Mouse (Mus musculus) brain, adult 2 months (tissue): ENCODE data around the gene 4930522H14Rik.
A peak's percentile ranks its signal among the peaks of the same experiment; 100 is the strongest.

ENCODE experiments used
- DNase-seq: peaks from one replicate; pipeline ENCODE4 v3.0.0; 2011; ENCODE audit warnings: low read depth, low spot score

4930522H14Rik gene

DNA sequence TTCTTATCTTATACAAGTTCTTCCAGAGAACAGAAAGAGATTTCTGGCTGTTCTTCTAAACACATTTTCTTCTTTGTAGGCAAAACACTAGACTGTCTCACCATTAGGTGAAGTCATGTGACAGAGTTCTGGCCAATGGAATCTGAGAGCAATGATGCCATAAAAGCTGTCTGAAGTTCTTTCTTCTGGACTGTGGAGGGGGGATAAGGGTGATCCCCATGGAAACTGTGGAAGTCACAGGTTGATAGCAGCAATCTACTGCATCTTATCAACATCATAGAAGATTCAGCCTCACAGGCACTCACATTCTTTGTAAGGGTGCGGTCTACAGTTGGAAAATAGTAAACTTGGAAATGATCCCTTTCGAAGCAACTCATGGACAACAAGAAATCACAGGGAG is at the start of gene 4930522H14Rik:
Gene 4930522H14Rik, minus strand, starts transcription at position 187 of the 400 bp plus-strand sequence.
- DNase-seq, result no peak

DNA sequence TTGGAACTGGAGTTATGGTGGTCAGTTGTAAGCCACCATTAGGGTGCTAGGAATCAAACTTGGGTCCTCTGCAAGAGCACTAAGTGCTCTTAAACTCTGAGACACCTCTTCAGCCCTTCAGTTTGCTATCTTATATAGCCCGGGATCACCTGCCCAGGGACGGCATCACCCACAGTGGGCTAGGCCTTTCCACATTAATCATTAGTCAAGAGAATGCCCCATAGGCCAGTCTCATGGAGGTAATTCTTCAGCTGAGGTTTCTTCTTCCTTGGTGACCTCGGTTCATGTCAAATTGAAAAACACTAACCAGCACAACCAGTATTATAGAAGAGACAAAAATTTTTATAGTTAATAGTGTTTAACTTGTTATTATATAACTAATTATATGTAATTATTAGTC is 47.3 kb upstream of the 4930522H14Rik start:
- no peak for DNase-seq

DNA sequence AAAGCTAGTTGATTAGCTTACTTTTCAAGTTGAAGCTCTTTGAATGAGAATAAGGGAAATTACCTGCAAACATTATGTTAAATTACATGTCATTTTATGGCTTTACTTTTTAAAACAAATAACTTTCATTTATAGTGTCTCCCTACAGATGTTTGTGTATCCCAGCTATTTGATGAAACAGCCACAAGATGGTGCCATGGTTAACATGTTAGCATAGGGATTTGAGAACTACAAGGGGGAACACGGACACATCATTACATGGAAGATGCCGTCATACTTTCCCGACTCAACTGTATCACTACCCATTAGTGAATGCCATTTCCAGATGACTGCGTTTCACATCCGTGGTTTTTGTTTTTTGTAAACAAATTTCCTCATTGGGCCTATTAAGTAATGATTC is 45.8 kb upstream of the 4930522H14Rik start:
- DNase-seq, result peak; percentile 12

DNA sequence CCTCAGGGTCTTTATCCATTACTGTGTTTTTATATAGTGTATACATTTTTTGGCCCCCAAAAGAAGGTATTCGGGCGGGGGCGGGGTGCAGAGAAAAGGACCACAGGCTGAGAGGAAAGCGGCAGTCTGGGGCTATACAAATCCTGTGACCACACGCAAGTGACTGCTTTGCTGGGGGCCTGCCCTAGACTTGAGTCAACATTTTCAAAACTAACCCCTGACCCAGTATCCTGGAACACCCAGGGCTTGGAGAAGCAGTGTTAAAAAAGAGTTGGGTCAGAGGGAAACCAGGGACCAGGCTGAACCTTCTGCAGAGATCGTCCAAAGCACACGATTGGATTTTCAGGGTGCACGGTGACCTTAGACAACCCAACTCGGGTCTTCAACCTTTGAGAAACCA is 43.7 kb upstream of the 4930522H14Rik start:
- no peak for DNase-seq

DNA sequence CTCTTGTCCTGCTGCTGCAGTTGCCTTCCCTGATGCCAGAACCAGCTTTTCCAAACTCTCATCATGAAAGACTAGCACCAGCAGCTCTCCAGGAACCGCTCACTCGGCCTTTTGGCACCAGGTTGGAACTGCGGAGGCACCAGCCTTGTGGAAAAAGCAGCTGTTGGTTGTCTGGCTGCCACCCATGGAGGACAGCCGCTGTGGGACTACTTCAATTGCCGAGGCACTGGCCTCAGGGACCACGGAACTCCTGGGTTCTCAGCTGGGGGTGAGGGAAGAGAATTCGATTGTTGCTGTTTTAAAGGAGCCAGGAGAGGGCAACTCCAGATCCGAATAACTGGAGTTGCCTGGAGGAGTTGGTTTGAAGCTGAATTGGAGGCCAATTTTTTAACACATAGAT is 43.2 kb upstream of the 4930522H14Rik start:
- DNase-seq, result no peak

DNA sequence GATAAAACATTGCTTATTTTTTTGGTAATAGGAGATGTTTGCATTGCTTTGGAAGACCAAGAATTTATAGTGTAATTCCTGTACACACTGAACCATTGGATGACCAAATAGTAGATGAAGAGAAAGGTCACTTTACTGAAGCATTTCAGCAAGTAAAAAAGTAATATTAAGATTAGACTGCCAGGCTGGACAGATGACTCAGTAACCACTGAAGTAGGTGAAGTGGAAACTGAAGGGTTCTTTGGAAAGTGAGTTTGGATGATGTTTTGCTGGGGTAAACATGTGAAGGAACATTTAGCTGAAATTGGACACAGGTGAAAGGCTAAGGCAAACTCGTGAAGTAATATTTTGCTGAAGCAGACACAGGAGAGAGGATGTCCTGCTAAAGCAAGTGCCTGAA is 41.5 kb upstream of the 4930522H14Rik start:
- no peak for DNase-seq

DNA sequence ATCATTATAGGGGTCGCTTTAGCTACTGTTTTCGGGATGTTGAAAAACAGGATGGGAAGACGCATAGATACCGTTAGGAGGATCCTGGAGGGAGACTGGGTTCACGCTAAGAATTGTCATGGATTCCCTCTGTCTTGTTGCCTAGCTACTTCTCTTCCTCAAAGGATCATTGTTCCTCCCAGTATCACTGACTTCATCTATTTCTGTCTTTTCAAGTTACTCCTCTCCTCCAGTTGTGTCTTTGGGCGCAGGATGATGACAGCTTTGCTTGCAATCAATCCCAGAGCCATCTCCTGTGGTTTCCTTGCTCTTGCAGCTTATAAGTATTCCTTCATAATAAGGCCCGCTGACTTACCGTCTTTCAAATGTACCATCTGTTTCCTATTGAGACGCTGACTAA is 38.3 kb upstream of the 4930522H14Rik start:
- DNase-seq, result peak; percentile 50

DNA sequence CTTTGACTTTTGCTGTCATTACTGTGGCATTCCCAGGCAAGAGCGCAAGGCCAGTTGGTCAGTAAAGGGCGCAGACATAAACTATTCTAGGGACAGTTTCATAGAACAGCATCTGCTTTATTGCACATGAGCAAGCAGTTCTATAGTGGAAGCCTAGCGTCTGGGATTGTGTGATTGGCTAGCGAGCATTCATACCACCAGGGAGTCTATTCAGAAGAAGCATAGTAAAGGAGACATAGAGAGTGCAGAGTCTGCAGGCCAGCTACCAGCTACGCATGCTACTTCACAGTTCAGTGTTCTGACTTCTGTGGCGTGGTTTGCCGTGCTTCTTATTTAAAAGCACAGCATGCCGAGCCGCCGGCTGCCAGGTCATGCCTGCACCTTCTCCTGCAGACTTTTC is 37.9 kb upstream of the 4930522H14Rik start:
- peak; percentile 26 for DNase-seq

DNA sequence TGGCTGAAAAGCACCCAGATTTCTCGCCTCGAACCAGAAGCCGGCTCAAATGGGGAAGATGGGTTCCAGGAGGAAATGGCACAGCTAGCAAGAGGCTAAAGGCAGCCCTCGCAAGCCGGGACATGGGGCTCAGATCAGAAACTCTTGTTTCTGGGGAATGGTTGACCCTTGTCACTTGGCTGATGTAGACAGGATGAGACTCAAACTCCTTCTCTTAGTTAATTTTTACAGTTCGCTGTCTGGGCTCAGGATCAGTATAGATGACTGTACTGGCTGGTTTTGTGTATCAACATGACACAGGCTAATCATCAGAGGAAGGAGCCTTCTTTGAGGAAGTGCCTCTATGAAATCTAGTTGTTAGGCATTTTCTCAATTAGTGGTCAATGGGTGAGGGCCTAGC is 33.6 kb upstream of the 4930522H14Rik start:
- DNase-seq, result no peak

DNA sequence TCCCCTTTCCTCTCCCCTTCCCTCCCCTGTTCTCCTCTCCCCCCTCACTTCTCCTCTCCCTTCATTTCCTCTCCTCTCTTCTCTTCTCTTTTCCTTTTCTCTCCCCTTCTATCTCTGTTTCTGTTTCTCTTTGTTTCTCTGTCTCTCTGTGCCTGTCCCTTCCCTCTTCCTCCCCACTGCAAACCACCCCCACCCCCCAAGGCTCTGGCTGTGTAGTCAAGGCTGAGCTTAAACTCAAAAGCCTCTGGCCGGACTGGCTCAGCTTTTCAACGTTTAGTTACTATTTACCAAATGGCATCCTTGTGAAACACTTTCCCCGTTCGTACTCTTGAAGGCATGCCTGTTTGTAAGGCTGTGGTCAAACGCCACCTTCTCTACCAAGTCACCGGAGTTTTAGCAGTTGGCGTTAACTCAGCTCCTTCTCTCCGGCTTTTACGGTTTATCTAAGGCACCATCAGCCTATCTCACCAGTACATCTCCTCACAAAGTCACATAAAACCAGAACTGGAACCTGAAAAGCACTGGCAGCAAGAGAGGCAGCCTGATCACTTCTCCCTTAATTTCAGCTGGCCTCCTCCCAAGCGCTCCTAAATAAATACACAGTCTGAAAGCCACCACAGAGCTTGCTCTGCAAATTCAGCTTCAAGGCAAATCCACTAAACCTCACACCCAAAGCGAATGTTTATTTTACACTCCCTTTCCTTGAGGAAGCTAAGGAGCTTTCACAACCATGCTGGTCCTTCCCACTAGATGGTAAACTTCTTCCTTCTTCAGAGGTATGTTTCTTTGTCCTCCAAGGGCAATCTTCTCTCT is 19.4 kb upstream of the 4930522H14Rik start:
- DNase-seq, result peak; percentile 15

DNA sequence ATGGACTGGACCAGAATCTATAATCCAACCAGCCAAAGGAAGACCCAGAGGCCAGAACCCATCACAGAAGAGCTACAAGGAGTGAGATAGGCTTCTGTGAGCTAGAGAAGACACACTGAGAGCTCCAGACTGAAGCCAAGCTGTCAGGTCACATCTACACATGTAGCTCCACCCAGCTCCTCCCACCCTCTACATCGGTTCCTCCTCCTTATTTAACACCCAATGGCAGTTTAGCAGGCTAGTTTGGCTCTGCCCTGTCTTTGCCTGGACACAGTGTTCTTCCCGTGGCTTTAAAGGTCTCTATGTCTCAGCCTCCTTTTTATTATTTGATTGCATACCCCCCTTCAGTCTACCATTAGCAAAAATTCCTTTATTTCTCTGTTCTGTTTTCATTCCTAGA is 16.2 kb upstream of the 4930522H14Rik start:
- no peak for DNase-seq

DNA sequence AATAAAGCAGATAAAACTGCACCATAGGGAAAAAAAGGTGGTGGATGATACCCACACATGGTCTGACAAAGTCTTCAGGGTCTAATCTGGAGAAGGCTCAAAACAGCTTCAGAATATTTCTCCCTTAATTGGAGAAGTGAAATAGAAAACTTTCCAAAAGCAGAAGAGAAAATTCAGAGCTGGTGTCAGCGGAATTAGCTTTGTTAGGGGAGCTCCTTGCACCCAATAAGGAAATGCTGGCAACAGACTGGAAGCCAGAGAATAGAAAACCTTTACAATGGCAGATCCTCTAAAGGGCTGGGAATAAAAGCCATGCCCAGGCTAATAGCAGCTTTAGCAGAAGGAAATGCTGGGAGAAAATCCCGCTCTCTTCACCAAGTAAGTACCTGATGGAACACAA is 15.4 kb upstream of the 4930522H14Rik start:
- DNase-seq, result no peak

DNA sequence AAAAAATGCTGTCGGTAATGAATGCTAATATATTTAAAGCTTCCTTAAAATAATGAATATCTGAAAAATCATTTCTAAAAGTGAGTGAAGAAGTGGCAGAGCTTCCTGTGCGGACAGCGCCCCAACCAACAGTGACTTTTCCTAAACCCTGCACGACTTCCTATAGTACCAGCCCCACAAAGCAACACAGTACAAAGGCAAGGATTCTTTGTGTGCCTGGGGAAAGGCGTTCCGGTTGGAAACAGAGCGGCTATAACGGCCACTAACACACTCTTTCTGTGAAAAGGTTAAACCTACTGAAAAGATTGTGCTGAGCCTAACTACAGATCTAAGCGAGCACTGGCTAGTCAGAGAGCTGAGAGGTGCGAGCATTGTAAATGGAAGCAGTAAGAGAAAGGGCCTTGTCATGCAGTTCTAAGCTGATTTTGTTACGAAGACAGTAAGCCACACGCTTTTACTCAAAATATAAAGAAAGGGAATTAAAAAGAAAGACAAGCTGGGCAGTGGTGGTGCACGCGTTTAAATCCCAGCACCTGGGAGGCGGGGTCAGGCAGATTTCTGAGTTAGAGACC is 766 bp downstream of the 4930522H14Rik start:
- no peak for DNase-seq

DNA sequence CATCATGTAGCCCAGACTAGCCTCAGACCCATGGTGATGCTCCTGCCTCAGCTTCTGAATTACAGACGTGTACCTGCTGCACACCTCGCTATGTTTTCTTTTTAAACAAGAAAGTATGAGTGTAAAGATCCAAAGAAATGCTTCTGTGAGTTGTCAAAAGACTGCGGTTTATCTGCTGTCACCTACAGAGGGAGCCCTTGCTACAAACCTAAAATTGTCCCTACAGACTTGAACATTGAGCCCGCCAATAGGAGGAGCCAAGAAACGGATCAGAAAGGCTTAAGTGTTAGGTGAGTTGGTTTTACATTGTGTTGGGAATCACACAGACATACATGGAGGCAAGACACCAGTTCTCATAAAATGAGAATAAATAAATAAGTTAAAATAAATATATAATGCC is 26.2 kb downstream of the 4930522H14Rik start:
- peak; percentile 77 for DNase-seq

DNA sequence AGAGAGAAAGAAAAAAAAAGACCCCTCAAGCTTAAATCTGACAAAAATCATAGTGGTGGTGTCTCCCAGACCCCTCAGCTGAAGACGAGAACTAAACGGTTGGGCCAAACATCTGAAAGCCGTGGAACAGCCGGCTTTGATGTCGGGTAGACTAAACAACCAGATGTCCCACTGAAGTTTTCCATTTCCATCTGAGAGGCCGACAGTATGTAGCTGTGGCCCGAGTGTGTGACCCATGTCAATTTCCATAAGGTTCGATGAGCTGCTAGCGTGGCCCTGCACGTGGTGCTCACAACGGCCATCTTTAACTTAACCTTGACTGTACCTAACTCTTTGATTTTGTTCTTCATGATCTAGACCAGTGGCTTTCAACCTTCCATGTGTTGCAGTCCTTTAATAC is 32.6 kb downstream of the 4930522H14Rik start:
- no peak for DNase-seq

DNA sequence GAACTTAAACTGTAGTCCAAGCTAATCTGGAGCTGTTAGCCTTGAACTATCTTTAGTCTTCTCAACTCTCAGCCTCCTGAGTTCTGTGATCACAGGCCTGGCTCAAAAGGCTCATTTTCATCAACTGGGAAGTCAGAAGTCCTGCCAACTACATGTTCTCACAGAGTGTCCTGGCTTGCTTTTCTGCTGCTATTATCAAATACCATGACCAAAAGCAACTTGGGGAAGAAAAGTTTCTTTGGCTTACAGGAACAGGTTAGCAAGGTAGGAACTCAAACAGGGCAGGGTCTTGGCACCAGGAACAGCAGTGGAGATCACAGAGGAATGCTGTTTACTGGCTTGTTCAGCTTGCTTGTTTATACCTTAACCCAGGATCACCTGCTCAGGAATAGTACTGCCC is 37.5 kb downstream of the 4930522H14Rik start:
- DNase-seq, result no peak

DNA sequence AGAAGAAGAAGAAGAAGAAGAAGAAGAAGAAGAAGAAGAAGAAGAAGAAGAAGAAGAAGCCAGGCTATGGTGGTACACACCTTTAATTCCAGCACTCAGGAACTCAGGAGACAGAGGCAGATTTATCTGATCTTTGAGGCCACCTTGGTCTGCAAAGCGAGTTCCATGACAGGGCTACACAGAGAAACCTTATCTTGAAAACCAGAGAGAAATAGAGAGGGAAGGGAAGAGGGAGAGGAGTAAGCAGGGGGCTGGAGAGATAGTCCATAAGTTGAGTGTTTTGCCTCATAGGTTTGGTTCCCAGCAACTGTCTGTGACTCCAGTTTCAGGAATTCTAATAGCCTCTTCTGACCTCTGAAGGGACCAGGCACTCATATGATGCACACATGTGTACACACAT is 42.3 kb downstream of the 4930522H14Rik start:
- DNase-seq, result no peak

DNA sequence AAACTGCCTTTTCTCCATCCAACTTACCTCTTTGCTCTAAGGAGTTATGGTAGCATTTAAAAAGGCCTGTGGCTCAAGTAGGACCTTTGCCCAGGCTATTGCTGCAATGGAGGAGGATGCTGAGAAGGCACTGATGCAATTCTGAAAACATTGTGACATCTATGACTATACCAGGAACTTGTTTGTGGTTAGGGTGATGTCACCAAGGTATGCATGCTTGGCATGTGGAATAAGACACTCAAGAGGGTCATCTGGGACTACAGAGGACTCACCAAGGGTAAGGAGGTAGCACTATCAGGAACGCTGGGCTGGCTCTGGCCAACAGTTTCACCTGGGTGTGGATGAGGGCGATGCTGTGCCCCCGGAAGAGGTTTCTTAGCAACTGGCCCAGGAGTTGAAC is 46.5 kb downstream of the 4930522H14Rik start, which contains the start of gene Rnf11:
Gene Rnf11, minus strand, starts transcription at position 108 of the 400 bp plus-strand sequence.
- no peak for DNase-seq

DNA sequence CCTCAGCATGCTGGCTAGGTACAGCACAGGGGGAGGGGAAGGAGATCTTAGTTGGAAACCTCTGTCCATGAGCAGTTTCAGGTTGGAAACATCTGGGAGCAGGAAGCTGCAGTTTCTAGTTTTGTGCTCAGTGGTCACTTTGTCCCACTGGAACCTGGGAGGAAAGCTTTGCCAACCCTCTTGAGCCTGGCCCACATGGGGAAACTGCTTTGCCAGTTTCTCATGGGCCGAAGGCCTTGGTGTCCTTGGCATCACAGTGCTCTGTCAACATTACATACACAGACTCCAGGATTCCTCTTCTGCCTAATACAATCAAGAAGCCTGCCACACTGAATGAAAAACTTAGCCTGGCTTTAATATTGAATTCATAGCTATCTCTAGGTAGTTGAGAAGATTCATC is 48.4 kb downstream of the 4930522H14Rik start:
- DNase-seq, result no peak

DNA sequence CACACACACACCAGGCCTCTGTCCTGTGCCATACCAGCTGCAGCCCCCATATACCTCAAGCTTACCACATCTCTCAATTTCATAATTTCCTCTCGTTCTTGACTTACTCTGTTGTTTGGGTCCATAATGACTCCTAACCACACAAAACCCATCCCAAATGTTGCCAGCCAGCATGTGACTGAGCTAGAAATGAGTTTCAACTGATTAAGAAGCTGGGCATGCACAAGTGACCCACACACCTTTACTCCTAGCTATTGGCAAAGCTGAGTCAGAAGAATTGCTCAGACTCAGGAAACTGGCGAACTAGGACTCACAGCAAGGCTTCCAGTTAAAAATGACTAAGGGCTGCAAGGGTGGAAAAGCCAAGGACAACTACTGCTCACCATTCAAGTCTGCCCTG is 49.7 kb downstream of the 4930522H14Rik start:
- DNase-seq, result no peak

DNA sequence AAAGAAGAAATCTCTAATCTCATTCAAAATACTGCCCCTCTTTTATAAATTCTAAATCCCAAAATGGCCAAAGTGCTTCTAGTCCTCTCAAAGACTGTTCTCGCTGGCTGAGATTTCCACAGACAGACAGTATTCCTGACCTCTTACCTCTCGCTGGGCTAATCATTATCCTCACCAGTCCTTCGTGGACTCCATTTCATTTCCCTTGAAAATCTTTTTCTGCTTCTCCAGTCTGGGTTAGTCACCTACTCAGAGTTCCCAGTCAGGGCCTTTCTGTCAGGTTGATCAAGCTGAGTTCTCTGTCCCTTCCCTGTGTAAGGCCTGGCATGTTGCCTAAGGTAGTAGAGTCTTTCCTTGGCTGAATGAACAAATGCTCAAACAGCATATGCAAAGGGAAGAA is 53.6 kb downstream of the 4930522H14Rik start:
- DNase-seq, result no peak

DNA sequence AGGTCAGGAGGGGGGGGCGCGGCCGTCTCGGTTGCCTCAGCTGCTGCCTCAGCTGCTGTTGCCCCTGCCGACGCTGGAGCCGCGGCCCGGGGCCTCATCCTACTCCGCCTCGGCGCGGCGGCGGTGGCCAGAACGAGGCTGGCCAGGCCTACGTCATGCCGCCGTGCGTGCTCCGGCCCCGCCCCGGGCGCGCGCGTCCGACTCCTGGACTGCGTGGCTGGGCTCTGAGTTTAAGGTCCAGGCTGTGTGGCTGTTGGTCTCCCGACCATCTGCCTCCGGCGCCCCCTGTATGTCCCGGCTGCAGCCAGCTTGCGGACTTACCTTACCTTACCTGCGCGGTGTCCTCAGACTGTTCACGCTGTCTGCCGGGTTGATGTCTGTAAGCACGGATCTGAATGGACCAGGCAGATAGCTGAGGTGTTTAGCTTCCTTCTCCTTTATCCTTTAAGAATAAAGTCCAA is 54.5 kb downstream of the 4930522H14Rik start:
- DNase-seq, result peak; percentile 93
